Mouse (Mus musculus): Measurements from ENCODE around the gene Jph2.

Gene Jph2

DNA sequence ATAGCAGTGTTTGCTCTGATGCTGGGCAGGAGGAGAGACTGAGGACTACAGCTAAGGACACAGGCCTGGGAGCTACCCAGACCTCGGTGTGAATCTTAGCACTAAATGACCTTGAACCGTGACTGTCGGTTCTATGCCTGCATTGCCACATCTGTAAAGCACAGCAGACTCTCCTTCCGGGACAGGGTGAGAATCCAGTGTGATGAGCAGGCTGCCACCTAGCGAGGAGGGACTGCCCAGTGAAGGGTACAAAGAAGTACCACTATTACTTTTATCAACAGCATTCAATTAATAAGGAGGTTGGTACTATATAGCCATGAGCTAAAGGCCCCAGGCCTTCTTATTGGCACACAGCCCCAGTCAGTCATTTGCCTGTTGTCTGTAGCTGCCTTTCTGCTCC is 96.2 kb downstream of the Jph2 start:
- DNase-seq = no peak

DNA sequence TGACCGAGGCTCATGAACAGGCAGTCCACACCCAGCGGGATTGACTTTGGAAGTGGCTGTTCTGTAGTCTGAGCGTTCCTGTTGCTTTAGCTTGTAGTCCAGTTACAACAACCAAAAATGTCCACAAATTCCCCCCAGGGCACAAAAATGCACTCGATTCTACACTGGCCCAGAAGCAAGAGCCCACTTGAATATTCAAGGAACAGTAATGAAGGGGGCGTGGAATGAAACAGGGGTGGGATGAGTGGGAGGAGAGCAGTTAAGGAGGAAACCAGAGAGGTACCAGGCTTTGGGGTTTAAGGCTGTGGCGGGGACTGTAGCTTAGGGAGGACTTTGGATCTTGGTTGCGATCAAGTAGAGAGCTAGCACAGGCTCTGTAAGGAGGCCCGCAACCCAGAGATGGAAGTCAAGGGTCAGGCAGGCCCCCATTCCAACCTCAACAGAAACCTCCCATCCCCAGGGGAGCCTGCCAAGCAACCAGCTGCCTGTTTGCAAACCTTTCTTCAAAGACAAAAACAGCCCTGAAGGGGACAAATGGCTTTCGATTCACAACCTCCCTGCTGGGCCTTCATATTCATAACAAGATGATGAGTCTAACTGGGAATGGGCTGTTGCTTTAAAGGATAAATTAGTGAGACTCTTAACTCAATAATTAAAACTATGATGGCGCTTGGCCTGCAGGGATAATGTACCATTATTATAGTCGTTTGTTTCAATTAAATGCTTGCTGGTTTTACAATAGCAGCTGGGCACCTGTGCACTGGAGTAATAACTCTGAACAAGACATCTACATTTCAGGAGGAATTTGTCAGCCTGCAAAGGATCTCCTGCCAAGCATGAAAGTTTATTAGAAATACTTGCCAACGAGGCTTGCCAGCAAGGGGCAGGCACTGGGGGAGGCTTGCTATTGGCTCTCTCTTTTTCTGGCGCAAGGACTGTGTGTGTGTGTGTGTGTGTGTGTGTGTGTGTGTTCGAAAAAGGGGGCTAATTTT is 97.4 kb downstream of the Jph2 start:
- DNase-seq = no peak

DNA sequence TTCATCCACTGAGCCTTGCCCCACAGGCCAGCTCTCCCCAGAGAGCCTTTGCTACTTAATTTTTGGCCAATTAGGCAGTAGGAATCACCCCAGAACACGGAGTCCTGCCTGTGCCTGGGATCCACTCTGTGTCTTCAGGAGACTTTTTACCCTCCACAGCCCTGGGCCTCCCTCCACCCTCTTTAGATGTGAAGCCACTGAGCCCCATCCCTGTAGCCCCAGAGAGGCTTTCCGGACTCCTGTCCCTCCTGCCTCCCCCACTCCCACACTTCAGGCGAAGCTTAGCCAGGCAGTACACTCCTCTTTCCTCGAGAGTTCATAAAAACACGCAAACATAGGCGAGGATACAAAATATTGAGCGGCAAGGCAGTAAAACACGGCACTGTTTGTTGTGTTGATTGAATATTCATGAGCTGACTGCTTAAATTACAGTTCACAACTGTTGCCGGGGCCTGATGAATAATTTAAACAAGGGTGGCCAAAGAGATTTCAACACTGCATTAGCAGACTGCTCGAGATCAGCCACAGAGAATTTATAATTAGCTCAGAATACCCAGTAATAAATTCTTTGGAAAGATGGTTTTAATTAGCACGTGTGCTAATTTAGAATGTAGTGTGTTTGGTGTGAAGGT is 100.7 kb downstream of the Jph2 start:
- DNase-seq = no peak

DNA sequence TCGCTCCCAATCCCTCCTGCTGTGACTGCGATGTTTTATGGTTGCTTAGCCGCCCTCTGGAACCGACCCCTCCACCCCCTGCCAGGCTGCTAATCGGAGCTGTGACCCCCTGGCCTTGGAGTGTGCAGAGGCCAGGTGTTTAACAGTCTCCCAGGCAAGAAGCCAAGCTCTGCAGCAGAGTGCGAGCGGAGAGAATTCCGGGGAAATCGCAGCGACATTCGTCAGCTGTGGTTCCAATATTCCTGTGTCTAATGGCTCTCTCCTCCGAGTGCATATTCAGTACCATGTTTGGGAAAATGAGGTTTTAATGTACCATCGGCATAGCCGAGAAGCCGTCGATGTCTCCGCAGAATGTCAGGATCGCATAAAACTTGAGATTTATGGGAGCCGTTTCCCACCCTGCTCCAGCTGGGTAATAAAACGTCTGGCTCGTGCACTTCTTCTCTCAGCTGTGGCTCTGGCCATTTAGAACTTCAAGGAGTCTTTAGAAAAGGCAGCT is 108.9 kb downstream of the Jph2 start:
- DNase-seq = no peak
